Mouse (Mus musculus): ENCODE data around the gene A830031A19Rik. TPM values are rescaled to one million over a fixed set of nuclear protein-coding genes. Genes with fewer than 3 reads are reported as not detected.

The A830031A19Rik gene
- total RNA-seq, 2 experiments from 2014 or later: not detected

- no peak for DNase-seq
Observed at GRCm38 (mm10) chr11:24095656-24096353, 21.0 kb upstream of the A830031A19Rik start.

DNA sequence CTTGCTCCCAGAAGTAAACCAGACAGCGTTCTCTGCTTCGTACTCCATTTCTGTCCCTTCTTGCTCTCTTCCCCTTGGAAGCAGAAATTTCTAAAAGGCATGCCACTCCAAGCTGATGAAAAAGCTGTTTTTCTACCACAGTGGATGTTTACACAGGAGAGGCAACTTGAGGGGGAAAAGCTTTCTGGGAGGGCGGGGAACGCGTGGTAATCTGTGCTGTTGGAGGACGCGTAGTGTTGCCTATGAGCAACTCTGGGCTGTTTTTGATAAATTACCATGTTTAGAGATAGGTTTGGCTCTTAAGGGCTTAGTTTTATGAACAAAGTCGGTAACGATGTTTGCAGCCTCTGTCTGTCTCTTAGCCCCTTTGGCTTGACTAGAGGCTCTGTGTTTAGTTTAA, 20.4 kb upstream of the A830031A19Rik start:
- DNase-seq: no peak

GRCm38 (mm10) chr11:24094086-24094487, 19.2 kb upstream of the A830031A19Rik start:
- no peak for DNase-seq

DNA sequence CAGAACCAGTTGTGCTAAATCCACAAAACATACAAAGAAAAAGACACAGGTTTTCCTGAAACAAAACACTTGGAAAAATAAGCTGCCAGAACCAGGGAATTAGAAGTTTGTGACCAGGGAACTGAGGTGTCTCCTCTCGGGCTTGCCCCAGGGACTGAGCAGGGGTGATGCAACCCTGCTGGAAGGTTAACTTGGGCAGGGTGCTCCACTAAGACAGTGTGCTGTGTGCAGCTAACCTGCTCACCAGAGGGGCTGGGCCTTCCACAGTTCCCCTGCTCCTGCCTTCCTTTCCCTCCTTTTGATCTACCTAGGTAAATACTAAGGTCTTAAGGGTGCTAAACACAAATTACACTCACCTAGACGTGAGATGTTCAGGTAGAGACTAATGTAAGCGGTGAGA, 17.8 kb upstream of the A830031A19Rik start:
- no peak for DNase-seq

DNA sequence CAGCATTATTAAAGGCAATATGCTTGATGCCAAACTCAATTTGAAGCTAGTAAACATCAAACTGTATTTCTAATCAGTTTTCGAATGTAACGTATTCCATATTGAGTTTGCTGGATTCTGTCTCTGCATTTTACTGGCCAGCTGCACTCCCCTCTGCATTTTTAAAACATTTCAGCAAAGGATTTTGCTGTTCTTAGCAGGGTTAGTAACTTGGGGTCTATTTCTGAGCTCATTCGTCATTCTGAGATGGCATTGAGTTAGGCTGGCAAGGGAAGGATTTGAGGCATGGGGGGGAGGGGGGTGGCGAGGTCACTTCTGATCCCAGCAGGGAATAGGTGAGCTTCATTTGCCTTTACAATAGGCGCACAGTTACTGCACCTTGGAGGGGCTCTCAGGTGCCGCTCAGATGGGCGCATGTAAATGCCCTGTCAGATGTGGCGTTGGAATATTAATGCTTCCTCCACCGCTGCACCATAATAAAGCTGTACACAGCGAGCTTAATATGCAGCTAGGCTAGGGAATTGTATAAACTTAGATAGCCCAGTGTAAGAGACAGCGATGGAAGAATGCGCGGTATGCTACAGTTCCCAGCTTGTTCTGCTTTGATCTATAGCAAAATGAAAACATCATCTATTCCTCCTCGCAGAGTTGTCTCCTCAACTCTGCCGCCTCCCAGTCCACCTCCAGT, 16.7 kb upstream of the A830031A19Rik start:
- no peak for DNase-seq

- no peak for DNase-seq
Observed at GRCm38 (mm10) chr11:24090443-24090842, 15.6 kb upstream of the A830031A19Rik start.

DNA sequence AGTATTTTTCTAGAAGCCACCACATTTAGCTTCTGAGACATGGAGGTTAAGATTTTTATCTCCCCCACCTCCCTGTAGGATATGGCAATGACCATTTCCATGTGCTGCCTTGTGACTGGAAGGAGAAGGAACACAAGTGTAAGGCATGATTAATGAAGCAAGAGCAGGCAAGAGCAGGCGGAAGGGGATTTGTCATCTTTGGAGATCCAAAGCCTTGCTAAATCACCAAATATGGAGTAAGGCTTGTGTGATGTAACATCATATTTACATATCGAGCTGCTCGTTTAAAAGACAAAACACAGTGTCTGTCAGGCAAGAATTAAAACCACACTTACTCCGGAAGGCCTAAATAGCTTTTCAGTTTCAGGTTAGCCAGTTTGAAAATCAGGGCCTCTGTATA, 12.2 kb upstream of the A830031A19Rik start:
- no peak for DNase-seq

DNA sequence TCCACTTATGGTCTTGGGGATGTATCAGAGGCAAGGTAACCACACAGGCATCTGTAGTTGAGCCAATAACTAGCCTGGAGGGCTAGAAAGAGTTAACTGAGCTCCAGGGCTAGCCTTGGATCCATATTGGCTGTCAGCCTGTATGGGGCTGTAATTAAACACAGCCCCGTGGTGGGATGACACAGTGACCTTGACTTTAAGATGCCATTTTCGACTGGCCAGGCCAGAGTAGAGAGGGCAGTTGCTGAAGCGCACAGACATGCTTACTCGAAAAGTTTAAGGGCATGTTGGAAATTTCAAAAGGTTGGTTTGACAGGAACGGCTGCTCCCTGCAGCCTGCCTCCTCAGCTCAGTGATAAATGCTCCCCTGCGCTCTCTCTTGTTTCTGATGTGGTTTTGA, 11.1 kb upstream of the A830031A19Rik start:
- no peak for DNase-seq

GRCm38 (mm10) chr11:24084590-24084989, 9.7 kb upstream of the A830031A19Rik start:
- DNase-seq: no peak

DNA sequence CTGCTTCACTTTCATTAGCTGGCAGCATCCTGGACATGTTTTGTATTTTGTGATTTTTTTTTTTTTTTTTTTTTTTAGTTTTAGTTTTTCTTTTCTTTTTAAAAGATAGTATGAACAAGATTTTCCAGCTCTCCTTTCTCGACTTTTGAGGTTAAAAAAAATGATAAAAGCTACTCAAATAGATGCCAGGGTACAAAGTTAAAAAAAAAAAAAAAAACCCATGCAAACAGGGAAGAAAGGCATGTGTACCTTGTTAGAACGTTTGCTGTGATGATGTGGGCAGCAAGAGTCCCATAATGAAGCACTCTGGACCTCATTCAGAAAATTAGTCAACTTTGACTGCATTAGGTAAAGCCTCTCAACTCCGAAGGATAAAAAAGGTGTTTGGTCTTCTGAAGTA, 9.2 kb upstream of the A830031A19Rik start:
- no peak for DNase-seq

DNA sequence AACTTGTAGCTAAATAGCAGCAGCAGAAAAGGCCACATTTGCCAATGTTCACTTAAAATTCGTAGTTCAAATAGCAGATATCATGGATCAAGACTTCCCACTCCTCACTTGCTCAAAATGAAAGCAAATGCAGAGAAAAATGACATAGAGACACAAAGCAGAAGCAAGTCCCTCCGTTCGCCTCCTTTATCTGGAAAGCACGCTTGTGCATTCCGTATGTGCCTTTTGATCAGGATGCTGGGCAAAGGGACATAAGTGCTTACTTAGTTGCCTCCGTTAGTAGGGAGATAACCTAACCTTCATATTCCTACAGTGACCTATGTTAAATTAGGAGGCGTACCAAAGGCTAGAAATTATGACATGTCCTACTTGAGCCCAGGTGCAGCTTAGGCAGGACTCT, 8.6 kb upstream of the A830031A19Rik start:
- DNase-seq: no peak

DNA sequence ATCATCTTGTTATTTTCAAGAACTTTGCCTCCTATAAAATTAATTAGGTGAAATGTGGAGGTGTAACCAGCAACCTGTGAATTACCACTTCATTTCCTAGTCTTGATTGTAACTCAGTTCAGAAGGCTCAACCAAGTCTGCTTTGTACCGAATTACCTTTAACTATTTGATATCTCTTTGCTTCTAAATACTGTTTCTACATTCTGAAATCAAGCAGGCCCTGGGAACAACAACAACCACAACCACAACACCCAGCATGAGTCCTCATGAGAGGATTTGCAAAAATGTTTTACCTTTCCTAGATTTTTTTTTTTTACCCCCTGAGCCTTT, 8.2 kb upstream of the A830031A19Rik start:
- DNase-seq: no peak

DNA sequence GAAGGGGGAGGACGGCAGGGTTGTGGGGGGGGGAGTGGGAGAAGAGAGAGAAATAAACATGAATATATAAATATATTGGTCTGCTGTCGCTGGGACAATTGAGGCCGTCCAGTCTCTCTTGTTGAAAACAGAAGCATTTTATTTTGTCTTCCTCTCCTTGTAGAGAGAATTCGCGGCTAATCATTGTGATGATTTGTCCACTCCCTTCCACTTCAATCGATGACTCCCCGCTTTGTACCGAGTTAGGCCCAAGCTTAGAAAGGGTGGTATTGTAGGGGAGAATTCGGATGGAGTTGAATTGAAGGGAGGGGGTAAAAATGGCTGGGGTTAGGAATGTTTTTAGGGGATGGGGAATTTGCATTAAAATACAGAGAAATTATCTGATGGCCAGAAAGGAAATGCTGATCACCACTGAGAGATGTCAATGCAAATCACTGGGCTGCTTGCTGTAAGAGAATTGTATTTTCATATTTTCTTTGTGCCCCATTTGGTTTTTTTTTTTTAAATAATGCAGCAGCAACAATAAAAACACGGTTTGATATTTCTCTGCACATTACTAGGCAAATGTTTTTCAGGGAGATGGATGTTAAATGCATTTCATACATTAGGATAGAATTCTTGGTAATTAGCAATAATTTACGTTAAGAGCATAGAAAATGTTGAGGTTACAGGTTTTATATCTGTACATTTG, 7.7 kb upstream of the A830031A19Rik start:
- DNase-seq: no peak

- peak; percentile 59 for DNase-seq
Observed at GRCm38 (mm10) chr11:24081687-24082384, 7.0 kb upstream of the A830031A19Rik start.

- DNase-seq: peak; percentile 74
Observed at GRCm38 (mm10) chr11:24081016-24081686, 6.3 kb upstream of the A830031A19Rik start.

DNA sequence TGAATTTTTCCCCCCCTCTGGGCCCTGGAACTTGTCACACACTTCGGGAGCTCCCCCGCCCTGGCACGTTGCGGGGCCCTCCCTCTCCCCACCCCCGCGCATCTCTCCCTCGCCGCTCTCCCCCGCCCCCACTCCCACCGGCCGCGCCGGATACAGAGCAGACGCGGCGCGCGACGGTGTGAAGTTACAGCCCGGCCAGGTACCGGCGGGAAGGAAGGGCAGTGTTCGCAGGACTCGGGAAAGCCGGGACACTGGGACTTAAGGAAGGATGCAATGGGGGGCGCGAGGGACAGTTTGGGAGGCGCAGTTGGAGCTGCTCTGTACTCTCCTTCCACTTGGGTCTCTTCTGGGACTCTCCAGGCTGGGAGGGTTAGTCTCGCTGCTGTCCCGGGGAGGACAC, 5.7 kb upstream of the A830031A19Rik start:
- peak; percentile 50 for DNase-seq

GRCm38 (mm10) chr11:24079392-24080391, 4.8 kb upstream of the A830031A19Rik start:
- DNase-seq: peak; percentile 53

- DNase-seq: peak; percentile 58
Observed at GRCm38 (mm10) chr11:24078706-24079316, 4.0 kb upstream of the A830031A19Rik start.

GRCm38 (mm10) chr11:24077795-24078705, 3.2 kb upstream of the A830031A19Rik start, which contains the start of gene Bcl11a:
Bcl11a (plus strand) TSS chr11:24078056.
- peak; percentile 68 for DNase-seq

All from heart, postnatal 4 days (tissue).